Mouse (Mus musculus) cerebellum, postnatal 36 days (tissue): ENCODE results near the gene Zdhhc1.
A peak's percentile ranks its signal among the peaks of the same experiment; 100 is the strongest.

Experiments used
- DNase-seq, 2 experiments: peaks; one replicate each; pipeline ENCODE4 v3.0.0; 2021 to 2022; ENCODE audit warnings: mixed read lengths in 2 of 2

The Zdhhc1 gene

DNA sequence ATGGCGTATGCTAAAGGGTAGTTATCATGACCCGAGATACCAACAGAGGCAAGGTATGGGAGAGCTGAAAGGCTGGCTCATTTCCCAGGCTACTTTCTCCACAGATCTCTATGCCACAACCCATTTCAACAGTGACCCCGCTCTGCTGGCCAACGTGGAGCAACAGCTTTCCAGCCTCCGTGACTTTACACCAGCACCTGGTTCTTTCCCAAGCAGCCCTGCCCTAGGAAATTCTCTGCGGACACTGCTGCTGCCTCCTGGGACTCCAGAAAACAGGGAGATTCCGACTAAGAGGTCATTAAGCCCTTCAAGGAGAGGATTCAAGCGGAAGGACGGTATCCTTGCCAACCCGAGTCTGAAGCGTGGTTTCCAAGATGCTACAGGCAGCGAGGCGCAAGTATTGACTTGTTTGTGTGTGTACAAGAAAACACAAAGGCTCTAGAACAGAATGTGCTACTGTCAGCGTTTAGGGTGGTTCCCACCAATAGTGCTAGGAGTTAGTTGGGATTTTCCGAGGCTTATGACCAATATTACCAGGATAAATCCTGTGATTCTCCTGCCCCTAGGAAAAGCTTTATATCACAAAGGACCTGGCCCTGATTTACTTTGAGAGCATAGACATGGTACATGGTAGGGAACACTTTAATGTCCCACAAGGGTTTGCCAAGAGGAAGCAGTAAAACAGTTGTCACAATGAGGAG, 44.6 kb downstream of the Zdhhc1 start:
- DNase-seq = no peak

- DNase-seq = no peak
These were observed 45.7 kb downstream of the Zdhhc1 start for GRCm38 (mm10) chr8:105450977-105451376.

DNA sequence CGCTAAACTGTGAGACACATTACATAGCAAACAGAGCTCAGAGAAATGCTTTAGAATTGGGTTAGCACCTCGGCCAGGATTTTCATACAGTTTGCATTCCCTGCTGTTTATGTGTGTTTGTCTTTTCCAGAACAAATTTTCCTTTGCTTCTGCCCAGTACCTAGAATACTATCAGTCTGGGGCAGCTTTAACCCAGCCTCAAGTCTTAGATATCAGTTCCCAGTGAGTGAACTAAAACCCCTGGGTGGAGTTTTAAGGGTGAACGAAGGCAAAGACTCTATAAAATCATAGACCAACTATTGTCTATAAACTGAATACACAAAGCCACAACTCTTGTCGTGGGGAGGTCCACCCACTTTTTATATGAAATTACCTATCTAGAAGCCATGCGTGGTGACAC, 48.1 kb downstream of the Zdhhc1 start:
- DNase-seq = no peak

- DNase-seq = no peak
These were observed 48.5 kb downstream of the Zdhhc1 start for GRCm38 (mm10) chr8:105448188-105448587.

GRCm38 (mm10) chr8:105446127-105446552, 50.6 kb downstream of the Zdhhc1 start:
- no peak for DNase-seq

- DNase-seq = no peak
These were observed 51.2 kb downstream of the Zdhhc1 start for GRCm38 (mm10) chr8:105445296-105446126.

DNA sequence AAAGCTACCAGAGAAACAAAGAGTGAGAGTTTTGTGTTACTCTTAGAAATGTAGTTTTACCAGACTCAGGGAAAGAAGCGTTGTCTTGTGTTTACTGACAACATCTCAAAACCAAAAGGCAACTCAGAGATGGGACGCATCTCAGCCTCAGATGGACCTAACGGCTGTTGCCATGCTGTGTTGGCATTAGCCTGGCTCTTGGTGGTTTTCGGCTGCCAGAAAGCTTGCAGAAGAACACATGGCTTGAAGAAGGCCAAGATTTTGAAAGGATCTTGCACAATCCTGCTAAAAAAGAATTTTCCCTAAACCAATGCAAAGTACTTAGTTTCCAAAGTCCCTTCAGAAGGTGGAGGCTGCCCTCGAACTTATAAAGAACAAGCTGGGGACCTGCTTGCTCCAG, 54.0 kb downstream of the Zdhhc1 start:
- DNase-seq = no peak

GRCm38 (mm10) chr8:105441433-105441832, 55.3 kb downstream of the Zdhhc1 start:
- peak; percentile 23 to 42 for DNase-seq

DNA sequence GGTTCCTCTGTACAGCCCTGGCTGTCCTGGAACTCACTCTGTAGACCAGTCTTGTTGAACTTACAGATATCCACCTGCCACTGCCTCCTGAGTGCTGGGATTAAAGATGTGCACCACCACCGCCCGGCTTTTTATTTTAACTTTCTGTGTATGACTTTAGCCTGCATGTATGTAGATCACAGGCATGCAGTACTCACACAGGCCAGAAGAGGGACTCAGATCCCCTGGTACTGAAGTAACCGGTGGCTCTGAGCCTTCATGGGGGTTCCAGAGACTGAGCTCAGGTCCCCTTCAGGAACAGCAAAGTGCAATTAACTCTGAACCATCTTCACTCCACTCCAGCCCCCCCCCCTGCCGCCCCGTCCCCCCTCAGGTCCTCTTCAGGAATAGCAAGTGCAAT, 57.8 kb downstream of the Zdhhc1 start:
- peak; percentile 40 to 46 for DNase-seq

- DNase-seq = no peak
These were observed 59.5 kb downstream of the Zdhhc1 start for GRCm38 (mm10) chr8:105437078-105437748.

DNA sequence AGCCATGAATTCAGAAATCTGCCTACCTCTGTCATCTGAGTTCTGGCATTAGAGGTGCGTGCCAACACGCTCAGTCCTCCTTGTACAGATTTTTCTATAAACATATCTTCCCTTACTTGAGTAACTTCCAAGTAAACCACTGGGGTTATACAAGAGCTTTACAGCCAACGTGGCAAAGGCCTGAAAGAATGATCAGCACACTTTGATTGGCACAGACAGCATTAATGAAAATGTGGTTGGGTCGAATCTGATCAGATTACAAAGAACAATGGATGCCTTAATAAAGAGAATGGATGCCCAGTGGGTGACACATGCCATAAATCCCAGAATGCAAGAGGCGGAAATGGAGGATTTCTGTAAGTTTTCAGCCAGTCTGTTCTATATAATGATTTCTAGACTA, 60.5 kb downstream of the Zdhhc1 start:
- no peak for DNase-seq

- no peak for DNase-seq
These were observed 62.6 kb downstream of the Zdhhc1 start for GRCm38 (mm10) chr8:105434136-105434535.

DNA sequence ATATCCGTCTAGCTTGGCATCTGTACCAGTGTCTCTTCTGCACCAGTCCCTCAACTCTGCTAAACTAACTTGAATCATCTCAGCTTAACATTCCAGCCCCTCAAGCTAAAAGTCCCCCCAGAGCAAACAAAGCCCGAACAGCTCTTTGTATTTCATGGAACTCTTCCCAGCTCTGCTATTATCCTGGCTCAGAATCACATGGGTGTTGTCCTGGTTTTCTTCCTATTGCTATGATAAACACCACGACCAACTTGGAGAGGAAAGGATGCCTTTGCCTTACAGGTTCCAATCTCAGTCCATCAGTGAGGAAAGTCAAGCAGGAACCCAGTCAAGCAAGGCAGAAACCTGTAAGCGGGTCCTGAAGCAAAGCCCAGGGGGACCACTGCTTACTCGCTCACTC, 63.2 kb downstream of the Zdhhc1 start:
- DNase-seq = no peak

GRCm38 (mm10) chr8:105433021-105433420, 63.7 kb downstream of the Zdhhc1 start:
- DNase-seq = no peak

DNA sequence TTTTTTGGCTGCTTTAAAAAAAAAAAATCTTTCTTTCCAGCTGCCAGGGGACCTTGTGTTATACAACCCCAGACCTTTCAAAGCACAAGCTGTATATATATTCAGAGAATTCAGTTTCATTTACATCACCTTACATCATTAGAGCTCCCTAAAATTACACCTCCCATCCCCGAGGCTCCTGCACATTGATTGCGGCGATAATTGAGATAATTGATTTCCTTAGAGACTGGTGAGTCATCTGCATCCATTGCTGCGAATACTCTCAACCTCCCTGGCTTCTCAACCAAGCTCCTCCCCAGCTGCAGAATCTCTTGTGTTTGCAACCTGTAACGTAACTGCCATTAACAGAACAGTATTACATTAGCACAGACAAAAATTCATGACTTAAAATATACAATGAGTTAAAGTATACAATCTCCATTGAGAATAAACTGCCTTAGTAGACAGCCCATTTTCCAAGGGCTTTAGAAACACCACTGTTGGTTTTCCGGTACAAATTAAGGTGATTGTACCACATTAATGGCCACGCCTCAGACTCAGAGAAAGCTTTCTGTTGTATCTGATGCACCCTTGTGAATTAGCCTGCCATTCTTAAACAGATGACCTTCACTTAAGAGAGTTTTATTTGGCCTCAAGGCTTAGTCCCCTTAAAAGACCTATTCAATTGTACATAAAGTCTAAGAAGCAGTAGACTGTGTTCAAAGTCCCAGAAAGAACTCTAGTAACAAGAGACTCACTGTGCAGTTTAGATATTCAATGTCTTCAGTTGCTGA, 64.8 kb downstream of the Zdhhc1 start:
- DNase-seq = no peak

GRCm38 (mm10) chr8:105426878-105427277, 69.8 kb downstream of the Zdhhc1 start:
- no peak for DNase-seq
